Mouse (Mus musculus): ENCODE results near the gene Robo3. TPM values are rescaled to one million over a fixed set of nuclear protein-coding genes. Genes with fewer than 3 reads are reported as not detected.

Gene Robo3
- polyA plus RNA-seq, 1 experiment from 2014 or later, result 13.6 TPM

GRCm38 (mm10) chr9:37409698-37410445, 23.2 kb downstream of the Robo3 start:
- Histone ChIP-seq H3K36me3 (ENCODE audit: control insufficient read depth, insufficient read depth, low read length) (no peaks in the 10 kb centered on the region), H3K4me3 (ENCODE audit: low read depth, low read length) (no peak overlapping the region), H3K27ac (ENCODE audit: low read depth, low read length) (no peak overlapping the region), H3K27me3 (ENCODE audit: control insufficient read depth, insufficient read depth, low read length) (no peaks in the 10 kb centered on the region), H3K9ac (replicated peaks; ENCODE audit: low read depth, low read length) (no peak overlapping the region), H3K9me3 (ENCODE audit: control insufficient read depth, low read length) (no peaks in the 10 kb centered on the region), H3K4me2 (ENCODE audit: low read depth, low read length) (no peak overlapping the region), H3K4me1 (ENCODE audit: control insufficient read depth, insufficient read depth, low read length) (peaks cover 4% of the 10 kb centered on the region)
- no peak for ATAC-seq (ENCODE audit: low read depth)
- WGBS, result 70% methylated on average over 8 of the region's 8 CpGs

GRCm38 (mm10) chr9:37407850-37408502, 25.1 kb downstream of the Robo3 start:
- WGBS, result 9% methylated on average over 19 of the region's 19 CpGs
- ATAC-seq (ENCODE audit: low read depth), result peak; percentile 80; the same call in 1 of the 2 replicates
- no peak overlapping the region; the same call in 1 of the 2 replicates for H3K9ac ChIP-seq (replicated peaks; ENCODE audit: low read depth, low read length)

GRCm38 (mm10) chr9:37406372-37406771, 26.7 kb downstream of the Robo3 start:
- Histone ChIP-seq H3K36me3 (ENCODE audit: control insufficient read depth, insufficient read depth, low read length) (no peaks in the 10 kb centered on the region), H3K9ac (replicated peaks; ENCODE audit: low read depth, low read length) (no peak overlapping the region), H3K4me1 (ENCODE audit: control insufficient read depth, insufficient read depth, low read length) (peaks cover 4% of the 10 kb centered on the region), H3K27me3 (ENCODE audit: control insufficient read depth, insufficient read depth, low read length) (no peaks in the 10 kb centered on the region), H3K4me2 (ENCODE audit: low read depth, low read length) (no peak overlapping the region), H3K4me3 (ENCODE audit: low read depth, low read length) (no peak overlapping the region), H3K27ac (ENCODE audit: low read depth, low read length) (no peak overlapping the region), H3K9me3 (ENCODE audit: control insufficient read depth, low read length) (no peaks in the 10 kb centered on the region)
- 0% methylated on average over 1 of the region's 1 CpGs for WGBS
- peak; percentile 42; the same call in 1 of the 2 replicates for ATAC-seq (ENCODE audit: low read depth)

More at GRCm38 (mm10) chr9:37407850-37408502, 25.1 kb downstream of the Robo3 start:
- Histone ChIP-seq H3K9me3 (ENCODE audit: control insufficient read depth, low read length) (no peaks in the 10 kb centered on the region), H3K4me2 (ENCODE audit: low read depth, low read length) (peak overlapping the region; percentile 38), H3K4me1 (ENCODE audit: control insufficient read depth, insufficient read depth, low read length) (peaks cover 4% of the 10 kb centered on the region), H3K4me3 (ENCODE audit: low read depth, low read length) (no peak overlapping the region), H3K27me3 (ENCODE audit: control insufficient read depth, insufficient read depth, low read length) (no peaks in the 10 kb centered on the region), H3K27ac (ENCODE audit: low read depth, low read length) (no peak overlapping the region), H3K36me3 (ENCODE audit: control insufficient read depth, insufficient read depth, low read length) (no peaks in the 10 kb centered on the region)

GRCm38 (mm10) chr9:37403011-37403410, 30.0 kb downstream of the Robo3 start:
- Histone ChIP-seq H3K4me3 (ENCODE audit: low read depth, low read length) (no peak overlapping the region), H3K9me3 (ENCODE audit: control insufficient read depth, low read length) (no peaks in the 10 kb centered on the region), H3K9ac (replicated peaks; ENCODE audit: low read depth, low read length) (no peak overlapping the region), H3K4me1 (ENCODE audit: control insufficient read depth, insufficient read depth, low read length) (peaks cover 4% of the 10 kb centered on the region), H3K36me3 (ENCODE audit: control insufficient read depth, insufficient read depth, low read length) (no peaks in the 10 kb centered on the region), H3K27ac (ENCODE audit: low read depth, low read length) (no peak overlapping the region), H3K4me2 (ENCODE audit: low read depth, low read length) (no peak overlapping the region), H3K27me3 (ENCODE audit: control insufficient read depth, insufficient read depth, low read length) (no peaks in the 10 kb centered on the region)
- WGBS, result 90% methylated on average over 7 of the region's 7 CpGs
- ATAC-seq (ENCODE audit: low read depth), result no peak

GRCm38 (mm10) chr9:37402501-37402900, 30.5 kb downstream of the Robo3 start:
- Histone ChIP-seq H3K4me3 (ENCODE audit: low read depth, low read length) (0 out of 2 replicates have a peak overlapping the region, but pooled peaks have one; percentile 10), H3K4me2 (ENCODE audit: low read depth, low read length) (no peak overlapping the region), H3K27ac (ENCODE audit: low read depth, low read length) (no peak overlapping the region), H3K36me3 (ENCODE audit: control insufficient read depth, insufficient read depth, low read length) (no peaks in the 10 kb centered on the region), H3K4me1 (ENCODE audit: control insufficient read depth, insufficient read depth, low read length) (peaks cover 3% of the 10 kb centered on the region; the same call in 1 of the 2 replicates), H3K27me3 (ENCODE audit: control insufficient read depth, insufficient read depth, low read length) (no peaks in the 10 kb centered on the region), H3K9ac (replicated peaks; ENCODE audit: low read depth, low read length) (no peak overlapping the region), H3K9me3 (ENCODE audit: control insufficient read depth, low read length) (no peaks in the 10 kb centered on the region)
- 94% methylated on average over 7 of the region's 7 CpGs for WGBS
- no peak for ATAC-seq (ENCODE audit: low read depth)

- Histone ChIP-seq H3K9me3 (ENCODE audit: control insufficient read depth, low read length) (no peaks in the 10 kb centered on the region), H3K9ac (replicated peaks; ENCODE audit: low read depth, low read length) (no peak within 1 kb of the TSS), H3K27me3 (ENCODE audit: control insufficient read depth, insufficient read depth, low read length) (no peaks in the 10 kb centered on the region), H3K4me2 (ENCODE audit: low read depth, low read length) (no peak within 1 kb of the TSS), H3K4me1 (ENCODE audit: control insufficient read depth, insufficient read depth, low read length) (no peaks in the 10 kb centered on the region), H3K4me3 (ENCODE audit: low read depth, low read length) (0 out of 2 replicates have a peak within 1 kb of the TSS, but pooled peaks have one; percentile 10), H3K27ac (ENCODE audit: low read depth, low read length) (no peak within 1 kb of the TSS), H3K36me3 (ENCODE audit: control insufficient read depth, insufficient read depth, low read length) (no peaks in the 10 kb centered on the region)
- WGBS, result 30% methylated on average over 7 of the region's 7 CpGs
- ATAC-seq (ENCODE audit: low read depth), result no peak
Observed at GRCm38 (mm10) chr9:37401802-37402201, 31.2 kb downstream of the Robo3 start, which contains the start of gene Robo4. Gene Robo4, plus strand, starts transcription at chr9:37401897.

- Histone ChIP-seq H3K9ac (replicated peaks; ENCODE audit: low read depth, low read length) (no peak overlapping the region), H3K4me2 (ENCODE audit: low read depth, low read length) (no peak overlapping the region)
- 51% methylated on average over 2 of the region's 2 CpGs for WGBS
Observed at GRCm38 (mm10) chr9:37400585-37400984, 32.5 kb downstream of the Robo3 start.

GRCm38 (mm10) chr9:37393482-37394131, 39.4 kb downstream of the Robo3 start:
- H3K36me3 ChIP-seq (ENCODE audit: control insufficient read depth, insufficient read depth, low read length), result no peaks in the 10 kb centered on the region
- no peak overlapping the region for H3K9ac ChIP-seq (replicated peaks; ENCODE audit: low read depth, low read length)
- no peak overlapping the region for H3K4me3 ChIP-seq (ENCODE audit: low read depth, low read length)
- ATAC-seq (ENCODE audit: low read depth), result no peak
- 77% methylated on average over 8 of the region's 8 CpGs for WGBS
- H3K4me1 ChIP-seq (ENCODE audit: control insufficient read depth, insufficient read depth, low read length), result no peaks in the 10 kb centered on the region
- no peaks in the 10 kb centered on the region for H3K9me3 ChIP-seq (ENCODE audit: control insufficient read depth, low read length)
- no peak overlapping the region for H3K27ac ChIP-seq (ENCODE audit: low read depth, low read length)
- no peaks in the 10 kb centered on the region for H3K27me3 ChIP-seq (ENCODE audit: control insufficient read depth, insufficient read depth, low read length)
- no peak overlapping the region for H3K4me2 ChIP-seq (ENCODE audit: low read depth, low read length)

More at GRCm38 (mm10) chr9:37400585-37400984, 32.5 kb downstream of the Robo3 start:
- Histone ChIP-seq H3K27me3 (ENCODE audit: control insufficient read depth, insufficient read depth, low read length) (no peaks in the 10 kb centered on the region), H3K4me1 (ENCODE audit: control insufficient read depth, insufficient read depth, low read length) (no peaks in the 10 kb centered on the region), H3K36me3 (ENCODE audit: control insufficient read depth, insufficient read depth, low read length) (no peaks in the 10 kb centered on the region), H3K4me3 (ENCODE audit: low read depth, low read length) (no peak overlapping the region), H3K9me3 (ENCODE audit: control insufficient read depth, low read length) (no peaks in the 10 kb centered on the region), H3K27ac (ENCODE audit: low read depth, low read length) (no peak overlapping the region)
- no peak; the same call in 1 of the 2 replicates for ATAC-seq (ENCODE audit: low read depth)
